In genomic region chr12:82097126-82097525, GRCm38 (mm10) we compare ENCODE assay signal across 20 mouse cellular contexts.
DNase-seq lines count a peak whose midpoint lies in the region; ATAC-seq and TF ChIP-seq lines count a peak whose summit lies in the region.
"Had no signal": no experiment of that assay in that cellular context is flagged by ENCODE, and none has a peak within 500 bp of the region (broad histone marks: within the 10 kb centered on the region; RNA-seq: fewer than 3 reads in every experiment).

No protein-coding gene starts in this region.

- no peak for ATAC-seq in neural tube, embryonic 15.5 days (ENCODE audit: low FRiP score)
- ATAC-seq: forebrain, postnatal 0 days; midbrain, embryonic 15.5 days had no signal

- H3K9ac ChIP-seq in neural tube, embryonic 15.5 days (replicated peaks), result no peak overlapping the region
- H3K9ac ChIP-seq: forebrain, postnatal 0 days; heart, embryonic 13.5 days; hindbrain, embryonic 12.5 days; liver, embryonic 13.5 days; midbrain, embryonic 15.5 days; neural tube, embryonic 12.5 days had no signal

- H3K27me3 ChIP-seq in neural tube, embryonic 15.5 days (replicated peaks), result no peaks in the 10 kb centered on the region
- H3K27me3 ChIP-seq: heart, embryonic 13.5 days; hindbrain, embryonic 12.5 days; liver, embryonic 13.5 days; midbrain, embryonic 15.5 days; neural tube, embryonic 12.5 days had no signal

- H3K4me3 ChIP-seq in left cerebral cortex, adult 2 months, result no peak overlapping the region
- H3K4me3 ChIP-seq in neural tube, embryonic 15.5 days (replicated peaks), result no peak overlapping the region
- H3K4me3 ChIP-seq: heart, adult 2 months; heart, embryonic 13.5 days; hindbrain, embryonic 12.5 days; liver, embryonic 13.5 days; midbrain, embryonic 15.5 days; neural tube, embryonic 12.5 days had no signal

- WGBS in large intestine, adult 2 months, result 19% methylated on average over 6 of the region's 6 CpGs
- WGBS in neural tube, embryonic 15.5 days, result 85% methylated on average over 6 of the region's 6 CpGs

- TF ChIP-seq CTCF in left cerebral cortex, adult 2 months (IDR thresholded peaks at IDR 0.05), result no peak

- no peaks in the 10 kb centered on the region for H3K36me3 ChIP-seq in neural tube, embryonic 15.5 days
- H3K36me3 ChIP-seq: heart, embryonic 13.5 days; hindbrain, embryonic 12.5 days; liver, embryonic 13.5 days; midbrain, embryonic 15.5 days; neural tube, embryonic 12.5 days had no signal

- H3K27ac ChIP-seq in left cerebral cortex, adult 2 months, result 0 out of 2 replicates have a peak overlapping the region, but pooled peaks have one; percentile 32
- H3K27ac ChIP-seq in neural tube, embryonic 15.5 days (replicated peaks), result no peak overlapping the region
- H3K27ac ChIP-seq: heart, adult 2 months; heart, embryonic 13.5 days; hindbrain, embryonic 12.5 days; liver, embryonic 13.5 days; midbrain, embryonic 15.5 days; neural tube, embryonic 12.5 days had no signal

- DNase-seq in adrenal gland, postnatal 14 days, result peak; percentile 12
- no peak for DNase-seq in adrenal gland, adult 8-10 months
- DNase-seq in left cerebral cortex, adult 2 months (ENCODE audit: extremely low spot score in 1 of 2, low spot score in 2 of 2), result no peak
- no peak for DNase-seq in left cerebral cortex, postnatal 4 days
- DNase-seq in fat pad, adult 2 months (ENCODE audit: extremely low read depth, low read depth, low spot score), result peak; percentile 54
- DNase-seq in large intestine, adult 2 months (ENCODE audit: low read depth, low spot score), result peak; percentile 85
- DNase-seq: cerebellum, adult 11 months; cerebellum, postnatal 10 days; forebrain, postnatal 0 days; gastrocnemius, postnatal 36 days; heart, adult 2 months; liver, embryonic 13.5 days; lung, adult 2 months; lung, postnatal 4 days; retina, postnatal 1 day had no signal

- no peak overlapping the region for H3K4me2 ChIP-seq in neural tube, embryonic 15.5 days
- H3K4me2 ChIP-seq: heart, embryonic 13.5 days; hindbrain, embryonic 12.5 days; liver, embryonic 13.5 days; midbrain, embryonic 15.5 days; neural tube, embryonic 12.5 days had no signal

- peaks cover 9% of the 10 kb centered on the region; the same call in 1 of the 2 replicates for H3K4me1 ChIP-seq in neural tube, embryonic 15.5 days
- H3K4me1 ChIP-seq: liver, embryonic 13.5 days had no signal

- intact Hi-C loops in left cerebral cortex, adult 2 months (cut with DNase I), result no loop called here
- intact Hi-C loops in left cerebral cortex, postnatal 4 days (cut with DNase I), result no loop called here

- H3K9me3 ChIP-seq in neural tube, embryonic 15.5 days (replicated peaks), result no peaks in the 10 kb centered on the region
- H3K9me3 ChIP-seq: hindbrain, embryonic 12.5 days; liver, embryonic 13.5 days; midbrain, embryonic 15.5 days; neural tube, embryonic 12.5 days had no signal

Comparison
In these comparisons a context has a peak if more than half of its experiments do, and no peak if none do; other contexts are left out.
1. DNase-seq: peak in adrenal gland, postnatal 14 days (single experiment), fat pad, adult 2 months (single experiment) and large intestine, adult 2 months (single experiment); none in adrenal gland, adult 8-10 months (single experiment), left cerebral cortex, adult 2 months (0 of 2) and left cerebral cortex, postnatal 4 days (single experiment).